Mouse (Mus musculus) layer of hippocampus, postnatal 25 days (tissue): ENCODE measurements around the gene Arhgap28. TPM values are rescaled to one million over a fixed set of nuclear protein-coding genes. Genes with fewer than 3 reads are reported as not detected.

Experiments used
- DNase-seq, 2 experiments: peaks; one replicate each; pipeline ENCODE4 v3.0.0; 2022; ENCODE audit warnings: mixed read lengths in 2 of 2, low spot score in 1 of 2; ENCODE audit errors: extremely low spot score in 1 of 2
- total RNA-seq, 2 experiments: library from RNA; stranded (reverse); gene quantifications; 2 replicates each; pipeline ENCODE4 v1.2.3; 2021

The Arhgap28 gene
- total RNA-seq, 2 experiments from 2014 or later: 0.32 to 0.49 TPM

GRCm38 (mm10) chr17:67993371-67994045 lies 10.4 kb downstream of the Arhgap28 start:
- no peak for DNase-seq

DNA sequence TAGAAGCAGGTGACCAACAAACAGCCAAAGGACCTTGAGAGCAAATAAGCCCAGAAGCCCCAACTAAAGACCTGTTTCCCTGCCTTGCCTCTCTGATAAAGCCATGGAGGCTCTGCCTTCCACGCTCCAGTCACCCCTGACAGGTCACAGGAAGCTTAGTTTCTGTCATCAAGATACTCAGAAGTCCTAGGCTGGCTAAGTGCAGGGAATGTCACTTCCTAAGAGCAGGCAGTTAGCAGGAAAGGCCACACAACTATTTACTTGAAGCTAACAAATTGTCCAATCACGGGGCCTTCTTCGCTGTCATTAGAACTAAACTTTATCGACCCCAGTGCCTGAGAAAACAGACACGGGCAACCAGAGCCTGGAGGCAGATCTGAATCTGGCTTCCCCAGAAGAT lies 14.2 kb downstream of the Arhgap28 start:
- no peak for DNase-seq

DNA sequence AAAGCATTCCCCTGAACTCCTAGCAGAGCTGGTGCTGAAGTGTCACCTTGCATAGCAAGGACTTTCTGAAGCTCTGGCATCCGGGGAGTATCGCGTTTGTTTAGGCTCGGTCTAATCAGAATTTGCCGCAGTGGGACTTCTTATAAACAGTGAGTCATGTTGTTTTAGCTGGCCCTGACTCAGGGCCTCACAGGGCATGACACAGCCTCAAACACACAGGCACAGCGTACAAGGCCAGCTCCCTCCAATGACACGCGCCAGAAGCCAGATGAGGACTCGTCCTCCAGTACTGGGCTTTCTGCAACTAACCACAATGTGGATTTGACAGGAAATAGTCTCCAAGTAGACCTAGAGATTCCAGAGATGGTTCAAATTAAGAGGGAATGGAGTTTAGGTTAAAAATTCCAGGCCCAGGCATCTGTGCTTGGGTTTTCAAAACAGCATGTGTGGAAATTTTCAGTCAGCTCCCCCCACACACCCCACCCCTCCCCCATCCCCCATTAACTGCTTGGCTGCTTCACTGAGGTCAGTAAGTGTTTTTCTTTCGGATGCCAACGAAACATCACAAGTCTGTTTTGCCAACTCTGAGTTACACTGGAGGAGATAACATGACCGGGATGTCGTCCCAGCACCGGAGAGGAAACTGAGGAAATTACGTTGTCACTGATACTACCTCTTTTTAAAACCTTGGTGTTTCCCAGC lies 14.8 kb downstream of the Arhgap28 start:
- DNase-seq: no peak

GRCm38 (mm10) chr17:67985532-67985931 lies 18.4 kb downstream of the Arhgap28 start:
- DNase-seq: no peak

DNA sequence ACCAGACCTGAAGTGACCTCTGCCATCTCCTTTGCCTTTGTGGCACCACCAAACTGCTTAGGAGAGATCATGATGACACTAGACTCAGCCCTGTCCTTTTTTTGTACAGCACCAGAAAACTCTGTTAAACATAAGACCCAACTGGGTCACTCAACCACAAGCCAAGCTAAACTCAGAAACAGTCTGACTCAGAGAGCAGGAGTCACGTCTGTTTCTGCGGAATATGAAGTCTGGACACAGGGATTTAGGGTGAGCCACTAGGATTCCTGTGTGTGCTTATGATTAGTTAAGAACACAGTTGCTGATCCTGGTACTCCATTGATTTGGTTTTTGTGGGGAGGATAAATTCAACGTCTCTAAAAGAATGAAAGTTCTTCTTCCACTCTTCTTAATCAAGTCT lies 23.3 kb downstream of the Arhgap28 start:
- DNase-seq: no peak

DNA sequence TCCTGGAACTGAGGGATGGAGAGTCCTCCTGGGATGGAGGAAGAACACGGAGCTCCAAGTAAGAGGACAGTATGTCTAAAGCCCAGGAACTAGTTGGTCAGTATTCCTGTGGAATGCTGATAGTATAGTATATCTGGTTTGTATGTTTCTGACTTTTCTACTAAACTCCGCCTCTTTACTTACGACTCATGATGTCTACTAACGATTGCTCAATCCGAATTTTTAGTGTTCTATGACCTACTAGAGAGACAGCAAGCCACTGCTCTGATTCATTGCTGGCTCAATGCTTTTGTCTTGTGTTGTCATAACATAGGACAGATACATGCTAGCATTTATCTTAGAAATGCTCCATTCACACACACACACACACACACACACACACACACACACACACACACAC lies 24.7 kb downstream of the Arhgap28 start:
- DNase-seq: no peak

DNA sequence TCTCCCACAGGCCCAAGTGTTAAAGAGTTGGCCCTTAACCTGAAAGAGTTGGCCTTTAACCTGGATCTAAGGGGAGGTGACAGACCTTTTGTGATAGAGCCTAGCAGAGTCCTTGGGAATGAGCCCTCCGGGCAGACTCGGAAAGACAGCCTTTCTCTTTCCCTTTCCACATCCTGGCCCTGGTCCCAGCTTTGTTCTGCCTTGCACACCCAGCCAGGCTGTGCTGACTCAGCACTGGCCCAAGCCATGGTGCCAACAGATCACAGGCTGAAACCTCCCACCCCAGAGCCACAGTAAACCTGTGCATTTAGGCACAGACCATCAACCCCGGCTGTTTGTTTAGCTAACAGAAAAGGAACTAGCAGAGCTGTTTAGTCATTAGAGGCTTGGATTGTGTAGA lies 25.1 kb downstream of the Arhgap28 start:
- DNase-seq: peak in 1 of 2 experiments; percentile 5

DNA sequence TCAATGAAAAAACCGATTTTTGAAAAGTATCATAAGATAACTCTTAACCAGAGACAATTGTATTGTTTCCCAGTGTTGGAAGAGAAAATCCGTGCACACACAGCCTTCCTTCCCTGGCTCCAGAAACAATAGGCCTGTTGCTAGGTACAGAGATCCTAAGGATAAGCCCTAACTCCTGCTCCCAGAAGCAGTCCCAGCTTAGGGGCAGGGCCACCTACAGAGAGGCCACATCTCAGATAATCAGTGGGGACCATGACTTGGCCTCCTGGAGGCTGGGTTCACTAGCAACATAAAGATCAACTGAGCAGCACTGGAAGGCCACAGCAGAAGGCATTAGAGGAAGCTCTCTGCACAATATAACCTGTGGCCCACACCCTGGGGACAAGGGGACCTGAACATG lies 27.5 kb downstream of the Arhgap28 start:
- no peak for DNase-seq

GRCm38 (mm10) chr17:67976027-67976426 lies 27.9 kb downstream of the Arhgap28 start:
- DNase-seq: no peak

GRCm38 (mm10) chr17:67974679-67975078 lies 29.2 kb downstream of the Arhgap28 start:
- no peak for DNase-seq

DNA sequence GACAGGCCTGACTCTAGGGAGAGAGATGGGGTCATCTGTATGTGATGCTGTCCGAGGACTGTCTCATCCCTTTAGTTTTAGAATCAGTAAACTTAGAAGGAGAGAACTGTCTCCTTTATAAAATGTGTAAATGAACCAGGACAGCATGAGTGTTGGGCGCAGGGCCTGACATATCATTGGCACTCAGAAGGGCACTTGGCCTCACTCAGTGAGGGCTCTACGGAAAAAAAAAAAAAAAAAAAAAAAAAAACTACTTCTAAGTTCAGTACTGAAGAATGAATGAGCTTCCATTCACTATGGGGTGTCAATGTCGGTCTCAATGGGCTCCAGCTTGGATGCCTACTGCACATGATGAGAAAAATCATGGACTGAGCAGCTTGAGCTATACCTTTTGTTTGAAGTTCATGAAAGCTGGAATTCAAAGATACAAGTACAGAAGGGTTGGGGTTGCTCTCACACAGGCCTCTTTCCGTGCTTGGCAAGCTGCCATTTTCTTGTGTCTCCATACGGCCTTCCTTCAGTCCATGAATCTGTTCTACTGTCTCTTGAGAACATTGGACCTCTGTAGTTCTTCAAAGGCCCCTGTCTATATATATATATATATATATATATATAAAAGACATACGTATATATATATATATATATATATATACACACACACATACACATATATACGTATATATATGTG lies 36.9 kb downstream of the Arhgap28 start:
- DNase-seq: no peak

GRCm38 (mm10) chr17:67962858-67963257 lies 41.1 kb downstream of the Arhgap28 start:
- DNase-seq: no peak

DNA sequence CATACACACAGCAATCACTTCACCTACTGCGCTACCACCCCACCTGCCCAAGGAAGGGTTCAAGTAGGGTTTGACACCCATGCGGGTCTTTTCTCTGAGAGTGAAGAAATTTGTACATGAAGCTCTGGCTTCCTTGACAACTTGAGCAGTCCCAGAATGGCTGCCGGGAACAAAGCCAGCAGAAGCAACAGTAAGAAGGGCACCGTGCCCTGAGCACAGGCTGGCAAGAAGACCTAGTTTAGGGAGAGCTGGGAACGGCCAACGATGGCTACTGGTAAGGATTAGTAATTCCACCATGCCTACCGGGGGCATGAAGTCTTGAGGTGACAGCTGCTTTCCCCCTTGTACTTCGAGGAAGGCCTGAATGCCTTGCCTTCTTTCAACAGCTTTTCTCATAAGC lies 41.9 kb downstream of the Arhgap28 start:
- DNase-seq: peak in 1 of 2 experiments; percentile 12

- no peak for DNase-seq
Measured at GRCm38 (mm10) chr17:67958909-67959308, 45.0 kb downstream of the Arhgap28 start.

- DNase-seq: no peak
Measured at GRCm38 (mm10) chr17:67957603-67958002, 46.3 kb downstream of the Arhgap28 start.

DNA sequence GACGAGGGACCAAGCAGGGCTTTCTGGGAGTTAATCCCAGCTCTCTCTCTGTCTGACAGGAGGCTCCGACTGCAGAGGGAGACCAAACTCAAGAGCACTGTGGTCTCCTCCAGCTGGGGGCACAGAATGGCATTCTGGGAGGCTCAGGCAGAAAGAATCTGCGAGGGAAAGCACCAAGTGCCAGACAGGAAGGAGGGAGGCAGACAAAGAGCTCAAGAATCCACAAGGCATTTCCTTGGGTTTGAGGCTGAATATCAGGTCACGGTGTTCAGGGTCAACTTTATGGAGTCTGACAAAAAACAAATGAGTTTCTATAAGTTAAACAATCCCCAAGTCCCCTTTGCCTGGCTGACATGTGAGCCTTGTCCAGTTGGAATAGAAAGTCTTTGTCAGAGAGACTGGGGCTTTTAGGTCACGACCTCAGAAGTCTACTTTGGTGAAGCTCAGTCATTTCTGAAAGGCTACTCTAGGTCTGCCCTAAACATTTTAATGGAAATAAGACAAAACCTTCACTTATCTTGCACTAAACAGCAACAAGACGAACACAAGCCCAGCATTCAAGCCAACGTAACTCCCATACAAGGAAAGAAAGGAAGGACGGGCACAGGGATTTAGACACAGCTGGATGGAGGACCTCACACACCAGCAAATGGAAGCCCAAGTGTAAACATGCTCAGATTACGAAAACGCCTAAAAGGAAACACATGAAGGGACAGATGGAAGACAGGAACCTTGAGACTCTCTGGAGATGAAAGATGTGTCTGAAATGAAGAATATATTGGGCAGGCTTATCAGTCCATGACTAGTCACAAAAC lies 47.8 kb downstream of the Arhgap28 start:
- DNase-seq: no peak

GRCm38 (mm10) chr17:67954961-67955360 lies 49.0 kb downstream of the Arhgap28 start:
- DNase-seq: no peak

GRCm38 (mm10) chr17:67950523-67951213 lies 53.3 kb downstream of the Arhgap28 start:
- no peak for DNase-seq

GRCm38 (mm10) chr17:67948601-67949000 lies 55.3 kb downstream of the Arhgap28 start:
- DNase-seq: no peak

GRCm38 (mm10) chr17:67945453-67945852 lies 58.5 kb downstream of the Arhgap28 start:
- DNase-seq: no peak
